Mouse (Mus musculus) thymus, postnatal 10 days (tissue): Measurements from ENCODE around the gene 1700003E16Rik.

Source experiments
- DNase-seq, 2 experiments: peaks; one replicate each; pipeline ENCODE4 v3.0.0; 2021; ENCODE audit warnings: low spot score in 2 of 2

Gene 1700003E16Rik

GRCm38 (mm10) chr6:83206321-83206720 lies 50.1 kb downstream of the 1700003E16Rik start:
- no peak for DNase-seq

- DNase-seq, result no peak
Measured at GRCm38 (mm10) chr6:83207361-83208049, 51.3 kb downstream of the 1700003E16Rik start.

GRCm38 (mm10) chr6:83208050-83208400 lies 51.8 kb downstream of the 1700003E16Rik start:
- DNase-seq, result no peak

GRCm38 (mm10) chr6:83210495-83210894 lies 54.3 kb downstream of the 1700003E16Rik start:
- DNase-seq, result no peak

GRCm38 (mm10) chr6:83211526-83211925 lies 55.3 kb downstream of the 1700003E16Rik start:
- DNase-seq, result no peak
